Mouse (Mus musculus) kidney, embryonic 15.5 days (tissue): ENCODE results near the gene Galnt11. TPM values are rescaled to one million over a fixed set of nuclear protein-coding genes. Genes with fewer than 3 reads are reported as not detected.
"Not testable (repeated sequence)": the region's sequence is repeated elsewhere in the genome, so short reads cannot be mapped to it uniquely, and the experiment has no call there.

Experiments used
- ATAC-seq: fragments of 200-750 bp; cut with Nextera tagmentation; replicated peaks from 2 replicates; pipeline ENCODE4 v1.8.0; 2017; ENCODE audit warnings: moderate TSS enrichment; ENCODE audit not compliant: low FRiP score
- H3K27ac ChIP-seq: fragments of 300-500 bp; sonication (generic); 2 replicates; pipeline ENCODE4 v1.5.1; 2015; ENCODE audit warnings: mild to moderate bottlenecking, inconsistent platforms
- H3K27me3 ChIP-seq: fragments of 300-500 bp; sonication (generic); 2 replicates; pipeline ENCODE4 v1.6.1; 2015; ENCODE audit warnings: inconsistent platforms
- H3K36me3 ChIP-seq: fragments of 300-500 bp; sonication (generic); 2 replicates; pipeline ENCODE4 v1.6.1; 2015; ENCODE audit warnings: inconsistent platforms
- H3K4me1 ChIP-seq: fragments of 300-500 bp; sonication (generic); 2 replicates; pipeline ENCODE4 v1.6.1; 2015; ENCODE audit warnings: inconsistent platforms
- H3K4me2 ChIP-seq: fragments of 300-500 bp; sonication (generic); 2 replicates; pipeline ENCODE4 v1.6.1; 2015; ENCODE audit warnings: moderate library complexity, mild to moderate bottlenecking, inconsistent platforms
- H3K4me3 ChIP-seq: fragments of 300-500 bp; sonication (generic); replicated peaks from 2 replicates; pipeline ENCODE4 v1.5.1; 2015; ENCODE audit warnings: mild to moderate bottlenecking, inconsistent platforms
- H3K9ac ChIP-seq: fragments of 300-500 bp; sonication (generic); 2 replicates; pipeline ENCODE4 v1.6.1; 2015; ENCODE audit warnings: mild to moderate bottlenecking, inconsistent platforms
- H3K9me3 ChIP-seq: fragments of 300-500 bp; sonication (generic); replicated peaks from 2 replicates; pipeline ENCODE4 v1.6.1; 2016; ENCODE audit warnings: inconsistent platforms
- WGBS: fragments of 180-500 bp; shearing (Covaris S2); methylation state at CpG from one replicate; pipeline ENCODE4 v1.1.7; 2015; ENCODE audit warnings: mixed read lengths; 5-methylcytosine and 5-hydroxymethylcytosine counted together
- polyA plus RNA-seq: library from polyadenylated mRNA; unstranded; fragments of >200 nt; fragmentation: Nextera tagmentation; extraction: Ambion mirVana; gene quantifications from 2 replicates; pipeline ENCODE4 v1.2.1, GENCODE M21; 2015

The Galnt11 gene
- 69.8 and 71.3 TPM in 2 replicates for polyA plus RNA-seq

- ATAC-seq = no peak
- H3K36me3 ChIP-seq = no peaks in the 10 kb centered on the region
- H3K4me3 ChIP-seq = peak within 1 kb of the TSS; percentile 75
- WGBS = 85% methylated on average over 3 of the region's 3 CpGs
- H3K27ac ChIP-seq = peak within 1 kb of the TSS; percentile 95
- peak within 1 kb of the TSS; percentile 69 for H3K4me2 ChIP-seq
- H3K27me3 ChIP-seq = no peaks in the 10 kb centered on the region
- H3K4me1 ChIP-seq = peaks cover 8% of the 10 kb centered on the region
- H3K9me3 ChIP-seq = no peaks in the 10 kb centered on the region
- H3K9ac ChIP-seq = peak within 1 kb of the TSS; percentile 83
Measured at GRCm38 (mm10) chr5:25221604-25222003, at the start of gene Galnt11. Gene Galnt11 (plus strand): TSS chr5:25221904.

DNA sequence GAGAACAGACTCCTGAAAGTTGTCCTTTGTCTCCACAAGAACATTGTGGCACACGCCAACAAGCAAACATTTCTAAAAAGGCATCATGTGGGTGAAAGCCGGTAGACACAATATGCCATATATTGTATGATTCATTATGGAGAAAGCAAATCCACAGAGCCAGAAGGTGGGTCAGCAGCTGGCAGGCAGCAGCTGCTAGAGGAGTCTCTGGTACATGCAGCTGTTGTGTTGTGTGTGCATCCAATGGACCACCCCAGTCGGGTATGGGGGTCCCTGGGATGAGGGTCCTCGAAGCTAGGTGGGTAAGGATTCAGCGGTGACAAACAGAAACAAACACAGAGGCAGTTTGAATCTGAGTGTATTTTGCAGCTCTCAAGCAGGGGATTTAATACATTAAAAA is 43.8 kb upstream of the Galnt11 start:
- WGBS = 90% methylated on average over 5 of the region's 5 CpGs
- H3K4me1 ChIP-seq, H3K27ac ChIP-seq, H3K4me3 ChIP-seq, H3K36me3 ChIP-seq, H3K9ac ChIP-seq, H3K27me3 ChIP-seq, ATAC-seq, H3K9me3 ChIP-seq, H3K4me2 ChIP-seq: not testable (repeated sequence)

- WGBS = 36% methylated on average over 4 of the region's 4 CpGs
- not testable (repeated sequence) for H3K4me1 ChIP-seq, H3K4me2 ChIP-seq, ATAC-seq, H3K4me3 ChIP-seq, H3K9ac ChIP-seq, H3K36me3 ChIP-seq, H3K27me3 ChIP-seq, H3K27ac ChIP-seq, H3K9me3 ChIP-seq
Measured at GRCm38 (mm10) chr5:25178543-25178942, 43.2 kb upstream of the Galnt11 start.

- Histone ChIP-seq H3K4me2 (no peak overlapping the region), H3K27me3 (no peaks in the 10 kb centered on the region), H3K4me3 (no peak overlapping the region), H3K9me3 (no peaks in the 10 kb centered on the region), H3K4me1 (0 out of 2 replicates have a peak, but pooled peaks cover 3% of the 10 kb centered on the region), H3K36me3 (no peaks in the 10 kb centered on the region), H3K9ac (no peak overlapping the region), H3K27ac (peak overlapping the region; percentile 58; the same call in 1 of the 2 replicates)
- ATAC-seq = no peak
- 95% methylated on average over 4 of the region's 4 CpGs for WGBS
Measured at GRCm38 (mm10) chr5:25179284-25179683, 42.4 kb upstream of the Galnt11 start.

- 82% methylated on average over 3 of the region's 3 CpGs for WGBS
- Histone ChIP-seq H3K36me3 (no peaks in the 10 kb centered on the region), H3K9ac (no peak overlapping the region), H3K9me3 (no peaks in the 10 kb centered on the region), H3K4me2 (no peak overlapping the region), H3K27me3 (no peaks in the 10 kb centered on the region), H3K4me1 (0 out of 2 replicates have a peak, but pooled peaks cover 3% of the 10 kb centered on the region), H3K27ac (0 out of 2 replicates have a peak overlapping the region, but pooled peaks have one; percentile 39), H3K4me3 (no peak overlapping the region)
- ATAC-seq = 0 out of 2 replicates have a peak, but pooled peaks have one; percentile 40
Measured at GRCm38 (mm10) chr5:25179936-25180488, 41.7 kb upstream of the Galnt11 start.

DNA sequence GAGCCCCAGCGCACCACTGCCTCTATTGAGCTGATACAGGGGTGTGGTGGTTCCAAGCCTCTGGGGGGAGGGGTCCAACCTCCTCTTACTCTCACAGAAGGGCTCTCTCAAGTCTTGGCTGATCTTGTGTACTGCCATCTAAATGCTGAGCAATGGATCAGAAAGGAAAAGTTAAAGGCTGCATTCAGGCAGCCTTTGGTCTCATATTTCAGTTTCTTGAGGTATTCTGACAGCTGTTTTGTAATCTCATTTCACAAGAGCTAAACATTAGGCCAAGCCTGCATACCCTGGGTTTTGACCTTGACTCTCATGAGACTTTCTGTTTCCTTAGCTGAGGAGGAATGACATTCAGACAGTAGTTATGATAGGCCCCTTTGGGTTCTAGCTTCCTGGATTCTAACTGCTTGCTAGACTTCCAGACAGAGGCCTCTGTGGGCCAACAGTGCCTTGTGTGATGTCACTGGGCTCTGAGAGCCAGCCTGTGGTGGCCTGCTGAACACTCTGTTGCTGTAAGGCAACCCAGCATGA is 40.6 kb upstream of the Galnt11 start, which contains the start of gene Galntl5:
Galntl5 (plus strand) TSS at position 457 of the 528 bp plus-strand sequence.
- no peak within 1 kb of the TSS for H3K27ac ChIP-seq
- no peak within 1 kb of the TSS for H3K4me3 ChIP-seq
- no peak within 1 kb of the TSS for H3K9ac ChIP-seq
- no peak for ATAC-seq
- WGBS = 70% methylated on average over 1 of the region's 1 CpGs
- 0 out of 2 replicates have a peak, but pooled peaks cover 3% of the 10 kb centered on the region for H3K4me1 ChIP-seq
- H3K36me3 ChIP-seq = no peaks in the 10 kb centered on the region
- no peaks in the 10 kb centered on the region for H3K9me3 ChIP-seq
- H3K27me3 ChIP-seq = no peaks in the 10 kb centered on the region
- H3K4me2 ChIP-seq = no peak within 1 kb of the TSS

- Histone ChIP-seq H3K9me3 (no peaks in the 10 kb centered on the region), H3K9ac (no peak overlapping the region), H3K36me3 (no peaks in the 10 kb centered on the region), H3K4me1 (0 out of 2 replicates have a peak, but pooled peaks cover 3% of the 10 kb centered on the region), H3K4me3 (no peak overlapping the region), H3K27me3 (no peaks in the 10 kb centered on the region), H3K27ac (no peak overlapping the region), H3K4me2 (no peak overlapping the region)
- WGBS = 90% methylated on average over 4 of the region's 4 CpGs
- ATAC-seq = no peak
Measured at GRCm38 (mm10) chr5:25183595-25183994, 38.1 kb upstream of the Galnt11 start.

- no peak overlapping the region for H3K4me2 ChIP-seq
Measured at GRCm38 (mm10) chr5:25184594-25184993, 37.1 kb upstream of the Galnt11 start.

DNA sequence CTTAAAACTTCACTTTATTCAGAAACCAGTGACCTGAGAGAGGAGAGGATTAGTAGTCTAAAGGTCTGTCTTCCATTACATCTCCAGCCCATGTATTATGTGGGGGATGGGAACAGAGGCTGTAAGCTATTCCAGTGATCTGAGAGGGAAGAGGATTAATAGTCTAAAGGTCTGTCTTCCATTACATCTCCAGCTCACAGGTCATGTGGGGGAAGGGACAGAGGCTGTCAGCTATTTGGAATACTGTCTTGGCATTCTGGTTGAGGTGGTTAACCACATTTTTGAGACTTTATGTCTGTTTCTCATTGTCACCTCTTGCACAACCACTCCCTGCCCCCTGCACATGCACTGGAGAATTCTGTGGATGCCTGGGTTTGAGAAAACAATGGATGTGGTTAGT is 34.0 kb upstream of the Galnt11 start:
- Histone ChIP-seq H3K9me3 (no peaks in the 10 kb centered on the region), H3K27ac (no peak overlapping the region), H3K4me3 (no peak overlapping the region), H3K36me3 (no peaks in the 10 kb centered on the region), H3K4me1 (no peaks in the 10 kb centered on the region), H3K27me3 (no peaks in the 10 kb centered on the region), H3K9ac (no peak overlapping the region), H3K4me2 (no peak overlapping the region)
- peak; percentile 40; the same call in 1 of the 2 replicates for ATAC-seq

More at GRCm38 (mm10) chr5:25184594-25184993, 37.1 kb upstream of the Galnt11 start:
- H3K27me3 ChIP-seq = no peaks in the 10 kb centered on the region
- H3K4me1 ChIP-seq = 0 out of 2 replicates have a peak, but pooled peaks cover 3% of the 10 kb centered on the region
- WGBS = 66% methylated on average over 2 of the region's 2 CpGs
- no peak overlapping the region for H3K9ac ChIP-seq
- no peaks in the 10 kb centered on the region for H3K36me3 ChIP-seq
- H3K9me3 ChIP-seq = no peaks in the 10 kb centered on the region
- no peak overlapping the region for H3K4me3 ChIP-seq
- H3K27ac ChIP-seq = no peak overlapping the region
- ATAC-seq = no peak

- 28% methylated on average over 1 of the region's 1 CpGs for WGBS
- Histone ChIP-seq H3K9ac (no peak overlapping the region), H3K4me1 (no peaks in the 10 kb centered on the region), H3K36me3 (no peaks in the 10 kb centered on the region), H3K4me2 (no peak overlapping the region), H3K27ac (no peak overlapping the region), H3K27me3 (no peaks in the 10 kb centered on the region), H3K9me3 (no peaks in the 10 kb centered on the region), H3K4me3 (no peak overlapping the region)
- peak; percentile 52; the same call in 1 of the 2 replicates for ATAC-seq
Measured at GRCm38 (mm10) chr5:25188802-25189201, 32.9 kb upstream of the Galnt11 start.

DNA sequence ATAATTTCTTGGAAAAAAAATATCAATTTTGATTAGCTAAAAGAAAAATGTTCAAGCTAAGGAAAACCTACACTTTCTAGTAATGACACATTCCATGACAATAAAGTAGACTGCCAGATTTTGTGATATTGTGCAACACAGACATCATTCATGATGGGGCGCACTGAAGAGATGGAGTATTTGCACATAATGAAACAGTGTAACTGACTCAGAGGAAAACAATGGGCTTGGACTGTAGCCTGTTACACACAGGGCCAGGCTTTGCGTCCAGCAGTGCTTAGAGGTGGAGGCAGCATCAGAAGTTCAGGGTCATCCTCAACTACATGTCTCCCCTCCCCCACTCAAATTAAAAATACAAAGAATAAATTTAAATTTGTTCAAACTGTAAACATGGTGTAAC is 31.2 kb upstream of the Galnt11 start:
- 80% methylated on average over 2 of the region's 2 CpGs for WGBS
- ATAC-seq = no peak
- Histone ChIP-seq H3K4me2 (no peak overlapping the region), H3K36me3 (no peaks in the 10 kb centered on the region), H3K27me3 (no peaks in the 10 kb centered on the region), H3K27ac (no peak overlapping the region), H3K9me3 (no peaks in the 10 kb centered on the region), H3K4me1 (no peaks in the 10 kb centered on the region), H3K4me3 (no peak overlapping the region), H3K9ac (no peak overlapping the region)

GRCm38 (mm10) chr5:25211872-25212271 is 9.8 kb upstream of the Galnt11 start:
- no peak for ATAC-seq
- Histone ChIP-seq H3K4me2 (no peak overlapping the region), H3K9ac (no peak overlapping the region), H3K9me3 (no peaks in the 10 kb centered on the region), H3K27ac (no peak overlapping the region), H3K4me3 (no peak overlapping the region), H3K4me1 (no peaks in the 10 kb centered on the region), H3K27me3 (no peaks in the 10 kb centered on the region), H3K36me3 (no peaks in the 10 kb centered on the region)
- whole genome bisulfite sequencing = 92% methylated on average over 1 of the region's 1 CpGs
